Mouse (Mus musculus) heart, postnatal 0 days (tissue): ENCODE measurements around the gene Suox.

Source experiments
- CTCF ChIP-seq: IDR thresholded peaks from 2 replicates; pipeline ENCODE4 v1.5.1; 2016; ENCODE audit warnings: antibody characterized with exemption, control low read depth, low read depth
- EP300 ChIP-seq: IDR thresholded peaks from 2 replicates; pipeline ENCODE4 v1.6.1; 2016; ENCODE audit warnings: antibody characterized with exemption, low read depth

DNA sequence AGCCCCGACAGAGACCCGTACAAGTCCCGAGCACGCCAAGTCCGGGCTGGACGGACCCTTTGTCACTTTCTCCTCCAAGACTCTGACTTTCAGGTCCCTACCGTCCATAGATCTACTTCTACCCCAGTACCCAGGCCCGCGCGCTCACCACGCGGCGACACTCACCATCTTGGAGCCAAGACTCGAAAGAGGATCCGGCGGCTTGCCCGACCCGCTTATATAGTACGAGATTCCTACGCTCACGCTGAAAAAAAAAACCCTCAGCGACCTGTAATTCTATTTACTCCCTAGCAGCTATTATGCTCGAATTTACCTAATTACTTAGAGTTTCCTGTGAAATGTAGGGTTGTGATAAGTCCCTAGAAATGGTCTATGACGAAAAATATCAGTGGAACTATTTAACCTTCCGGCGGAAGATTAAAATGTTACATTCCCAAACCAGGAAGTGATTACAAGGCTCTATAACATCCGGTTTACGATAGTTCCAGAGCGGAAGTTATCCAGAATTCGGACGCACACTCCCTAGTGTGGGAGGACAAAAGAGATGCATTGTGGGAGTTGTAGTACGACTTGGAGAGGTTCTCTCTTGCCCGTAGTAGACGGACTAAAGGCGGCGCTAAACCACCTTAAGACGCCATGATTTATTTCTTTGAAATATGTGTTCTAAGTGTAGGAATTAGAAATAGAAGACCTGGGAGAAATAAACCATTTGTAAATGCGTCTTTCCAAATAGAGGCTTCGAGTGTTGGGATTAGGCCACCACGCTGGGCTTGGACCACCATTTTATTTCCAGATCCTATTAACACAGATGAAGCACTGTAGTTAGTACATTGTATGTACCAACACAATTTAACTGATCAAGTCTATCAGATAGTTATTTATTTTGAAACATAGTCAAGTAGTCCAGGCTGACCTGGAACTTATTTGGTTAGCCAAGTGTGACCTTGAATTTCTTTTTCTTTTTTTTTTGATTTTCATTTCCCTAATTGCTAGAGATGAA is 47.3 kb downstream of the Suox start, which contains the start of gene Rps26:
- TF ChIP-seq EP300 (peak; percentile 92), CTCF (peak; percentile 48)
